Mouse (Mus musculus): ENCODE measurements around the gene Cyp27b1.

DNA sequence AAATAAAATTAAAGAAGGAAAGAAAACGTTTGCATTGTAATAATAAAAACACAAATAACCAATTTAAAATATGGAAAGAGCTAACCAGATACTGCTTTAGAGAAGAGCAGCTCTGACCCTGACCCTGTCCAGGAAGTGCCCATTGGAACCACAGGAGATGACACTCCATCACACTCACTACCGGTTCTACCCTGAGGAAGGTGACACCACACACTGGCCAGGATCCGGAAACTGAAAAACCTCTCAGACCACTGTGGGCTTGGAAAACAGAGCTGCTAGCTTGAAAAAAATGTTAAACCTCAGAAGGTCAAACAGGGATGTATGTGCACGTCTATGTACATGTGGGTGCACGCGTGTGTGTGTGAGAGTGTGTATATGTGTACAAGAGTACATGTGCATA lies 53.1 kb downstream of the Cyp27b1 start:
- TF ChIP-seq CTCF (IDR thresholded peaks at IDR 0.05; ENCODE audit: low read depth, low read length), result no peak
- no peak for TF ChIP-seq GATA1 (IDR thresholded peaks at IDR 0.05; ENCODE audit: borderline replicate concordance, low read length)
- TF ChIP-seq TAL1 (conservative IDR thresholded peaks at IDR 0.05; ENCODE audit: low read depth, low read length), result no peak

All from G1E (cell line).